Mouse (Mus musculus): ENCODE measurements around the gene Nfkb1. TPM values are rescaled to one million over a fixed set of nuclear protein-coding genes. Genes with fewer than 3 reads are reported as not detected.

Gene Nfkb1
- total RNA-seq, 2 experiments from 2014 or later: 23.0 to 23.2 TPM

DNA sequence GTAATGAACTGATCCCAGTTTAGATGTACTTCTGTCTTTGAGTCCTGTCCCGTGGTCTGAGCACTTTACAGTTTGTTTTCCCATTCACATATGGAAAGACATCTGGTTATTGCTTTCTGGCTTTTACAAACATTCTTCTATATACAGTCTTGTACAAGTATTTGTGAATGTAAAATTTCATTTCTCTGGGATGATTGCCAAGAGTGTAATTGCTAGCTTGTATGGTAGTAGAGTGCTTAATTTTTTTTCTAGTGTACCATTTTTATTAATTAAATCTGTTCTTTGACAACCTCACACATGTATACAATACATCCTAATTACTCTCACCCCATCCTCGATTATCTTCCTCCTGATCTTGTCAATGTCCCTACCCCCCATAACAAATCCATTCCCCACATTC is 12.0 kb upstream of the Nfkb1 start:
- no peak for DNase-seq (ENCODE audit: low spot score in 2 of 2)

DNA sequence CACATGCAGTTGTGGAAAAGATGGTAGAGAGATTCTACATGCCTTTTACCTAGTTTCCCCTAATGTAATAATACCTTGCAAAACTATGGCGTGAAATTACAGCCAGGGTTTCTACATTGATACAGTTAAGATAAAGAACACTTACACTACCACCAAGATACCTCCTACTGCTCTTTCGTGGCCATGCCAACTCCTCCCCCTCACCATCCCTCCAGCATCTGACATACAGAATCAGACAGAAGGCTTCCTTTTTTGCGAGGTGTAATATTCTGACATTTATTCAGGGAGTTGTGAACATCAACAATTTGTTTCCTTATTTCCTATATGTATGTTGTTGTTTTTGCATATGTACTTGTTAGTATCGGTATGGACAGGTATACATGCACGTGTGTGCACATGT is 11.3 kb upstream of the Nfkb1 start:
- DNase-seq (ENCODE audit: low spot score in 2 of 2): peak in 1 of 2 experiments; percentile 62

DNA sequence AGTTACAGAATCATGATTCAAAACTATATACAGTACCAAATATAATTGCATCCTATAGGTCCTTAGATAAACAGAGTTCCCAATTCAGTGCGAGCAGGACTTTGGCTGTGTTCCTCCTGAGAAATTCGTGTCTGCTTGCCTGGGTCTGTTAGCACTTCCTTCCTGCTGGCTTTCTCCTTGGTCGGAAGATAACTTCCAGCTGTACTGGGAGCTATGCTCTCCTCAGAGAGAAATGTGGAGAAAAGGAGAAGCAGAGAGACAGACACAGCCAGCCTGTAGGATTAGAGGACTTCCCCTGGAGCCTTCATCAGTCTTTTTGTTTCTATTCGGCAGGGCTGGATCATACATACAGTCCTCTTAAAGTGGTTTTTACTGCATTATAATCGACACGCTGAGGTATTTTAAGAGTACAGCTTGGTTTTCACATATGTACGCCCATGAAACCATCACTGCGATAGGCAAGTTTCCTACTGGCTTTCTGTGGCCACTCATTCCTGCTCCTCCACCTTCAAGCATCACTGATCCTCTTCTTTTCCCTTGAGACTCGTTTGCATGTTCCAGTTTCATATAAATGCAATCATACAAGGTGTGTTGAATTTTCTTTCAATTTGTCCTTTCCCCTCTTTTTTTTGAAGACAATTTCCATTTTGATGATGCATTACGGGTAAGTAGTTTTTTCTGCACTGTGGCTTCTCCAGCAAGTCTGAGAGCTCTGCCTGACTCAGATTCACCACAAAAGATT is 8.3 kb upstream of the Nfkb1 start:
- no peak for DNase-seq (ENCODE audit: low spot score in 2 of 2)

DNA sequence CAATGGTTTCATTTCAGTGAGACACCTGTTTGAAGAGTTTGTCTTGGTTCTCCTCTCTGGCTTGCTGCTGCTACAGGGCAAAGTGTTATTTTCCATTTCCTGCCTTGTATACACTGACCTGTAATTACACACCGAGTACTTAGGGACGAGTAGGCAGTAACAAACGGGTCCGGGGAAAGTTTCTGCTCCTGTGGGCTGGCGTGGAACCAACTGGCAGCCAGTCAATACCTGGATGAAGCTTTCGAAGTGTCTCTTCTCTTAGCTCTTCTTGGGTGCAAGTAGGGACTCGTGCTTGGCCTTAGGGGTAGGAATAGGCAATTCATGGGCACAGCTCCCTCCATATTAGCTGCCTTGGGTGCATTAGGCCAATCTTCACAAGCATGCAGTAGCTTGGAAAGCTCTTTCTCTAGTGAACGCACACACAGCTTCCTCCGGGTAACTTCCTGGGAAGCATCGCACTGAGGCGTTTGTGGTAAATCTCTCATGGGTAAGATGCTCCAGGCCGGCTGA is 7.2 kb upstream of the Nfkb1 start:
- no peak for DNase-seq (ENCODE audit: low spot score in 2 of 2)

DNA sequence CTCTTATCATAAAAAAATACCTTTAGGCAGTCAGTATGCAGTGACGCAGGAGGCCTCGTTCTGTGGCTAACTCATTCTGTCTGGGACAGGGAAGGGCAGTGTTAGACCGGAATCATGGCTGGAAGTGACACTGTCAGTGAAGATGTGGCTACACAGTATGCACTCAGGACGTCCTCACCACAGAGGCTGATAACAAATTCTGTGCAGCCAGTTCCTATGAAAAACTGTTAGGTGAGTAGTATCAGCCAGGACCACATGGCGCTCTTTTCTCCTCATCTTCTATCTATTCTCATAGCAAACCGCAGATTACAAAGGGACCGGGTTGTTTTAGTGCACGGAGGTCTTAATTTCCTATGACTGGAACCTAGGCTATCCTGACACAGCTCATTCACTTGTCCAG is 4.9 kb upstream of the Nfkb1 start:
- no peak for DNase-seq (ENCODE audit: low spot score in 2 of 2)

DNA sequence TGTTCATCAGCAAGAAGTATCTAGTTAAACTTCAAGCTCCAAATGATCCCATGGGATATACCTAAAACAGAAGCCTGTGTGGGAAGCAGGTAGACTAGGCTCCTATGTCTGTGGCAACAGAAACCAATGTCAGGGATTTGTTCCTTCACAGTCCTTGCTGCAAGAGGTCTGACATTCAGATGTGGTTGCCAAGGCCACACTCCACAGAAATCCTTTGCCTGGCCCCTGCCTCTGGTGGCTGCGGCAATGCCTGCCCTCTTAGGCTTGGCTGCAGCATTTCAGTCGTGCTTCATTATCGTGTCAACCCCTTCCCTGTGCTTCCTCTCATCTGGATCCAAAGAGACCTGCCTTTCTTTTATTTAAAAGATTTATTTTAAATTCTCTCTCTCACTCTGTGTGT is 1.7 kb upstream of the Nfkb1 start:
- no peak for DNase-seq (ENCODE audit: low spot score in 2 of 2)

DNA sequence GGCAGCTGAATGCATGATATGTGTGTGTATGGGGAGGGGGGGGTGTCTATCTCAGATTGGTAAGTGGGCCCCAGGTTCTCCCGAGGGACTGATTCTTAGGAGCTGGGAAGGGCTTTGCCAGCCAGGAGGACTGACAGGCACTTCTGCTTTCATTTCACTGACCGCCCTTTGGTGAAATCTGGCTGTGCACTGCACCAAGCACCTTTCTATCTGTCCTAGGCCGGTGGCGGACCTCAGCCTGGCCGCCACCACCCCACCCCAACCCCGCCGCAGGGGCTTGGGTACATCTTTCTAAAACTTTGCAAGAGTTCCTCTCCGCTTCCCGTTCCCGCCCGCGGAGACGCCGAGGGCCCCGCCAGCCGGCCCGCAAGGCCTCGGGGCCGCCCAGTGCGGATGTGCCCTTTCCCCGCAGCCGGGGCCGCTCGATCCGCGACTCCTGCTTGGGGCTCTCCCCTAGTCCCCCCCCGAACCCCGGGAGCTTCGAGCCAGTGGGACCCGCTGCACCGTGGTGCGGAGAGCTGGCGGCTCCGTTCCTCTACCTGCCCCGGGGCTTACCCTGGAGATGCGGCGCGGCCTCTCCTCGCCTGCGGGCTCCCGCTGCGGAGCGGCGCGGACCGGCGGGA is 668 bp downstream of the Nfkb1 start:
- DNase-seq (ENCODE audit: low spot score in 2 of 2): peak in 1 of 2 experiments; percentile 56

DNA sequence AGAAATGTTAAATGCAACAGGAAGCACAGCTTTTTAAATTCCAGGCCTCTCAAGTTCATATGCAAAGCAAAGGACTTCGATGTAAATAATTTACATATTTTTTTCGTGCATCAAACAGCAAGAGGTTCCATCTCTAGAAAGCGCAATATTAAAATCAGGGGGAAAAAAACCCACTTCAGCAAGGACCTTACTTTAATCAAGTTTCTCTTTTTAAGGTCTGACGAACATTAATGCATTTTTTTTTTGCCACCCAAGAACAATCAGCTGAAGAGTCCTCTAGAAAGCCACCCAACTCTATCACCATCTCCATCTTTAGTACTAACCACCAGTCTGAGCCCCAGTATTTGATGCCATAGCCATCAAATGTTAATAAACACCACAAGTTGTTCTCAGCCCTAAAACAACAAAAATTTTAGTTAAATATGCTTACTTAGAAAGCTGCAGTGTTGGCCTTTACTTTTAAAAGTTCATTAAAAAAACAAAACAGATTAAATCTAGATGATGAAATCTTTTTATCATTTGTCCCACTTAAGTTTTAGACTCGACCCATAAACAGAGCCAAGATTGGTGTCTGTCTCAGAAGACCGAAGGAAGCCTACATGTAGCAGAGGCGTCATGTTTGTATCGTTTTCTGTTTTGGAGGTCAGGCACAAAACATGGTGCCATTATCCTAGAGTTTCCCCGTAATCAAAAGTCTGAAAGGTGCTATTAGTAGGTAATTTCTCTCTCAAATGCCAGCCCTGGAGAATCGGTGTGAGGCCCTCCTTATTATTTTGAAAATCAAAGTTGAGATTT is 1.4 kb downstream of the Nfkb1 start:
- no peak for DNase-seq (ENCODE audit: low spot score in 2 of 2)

DNA sequence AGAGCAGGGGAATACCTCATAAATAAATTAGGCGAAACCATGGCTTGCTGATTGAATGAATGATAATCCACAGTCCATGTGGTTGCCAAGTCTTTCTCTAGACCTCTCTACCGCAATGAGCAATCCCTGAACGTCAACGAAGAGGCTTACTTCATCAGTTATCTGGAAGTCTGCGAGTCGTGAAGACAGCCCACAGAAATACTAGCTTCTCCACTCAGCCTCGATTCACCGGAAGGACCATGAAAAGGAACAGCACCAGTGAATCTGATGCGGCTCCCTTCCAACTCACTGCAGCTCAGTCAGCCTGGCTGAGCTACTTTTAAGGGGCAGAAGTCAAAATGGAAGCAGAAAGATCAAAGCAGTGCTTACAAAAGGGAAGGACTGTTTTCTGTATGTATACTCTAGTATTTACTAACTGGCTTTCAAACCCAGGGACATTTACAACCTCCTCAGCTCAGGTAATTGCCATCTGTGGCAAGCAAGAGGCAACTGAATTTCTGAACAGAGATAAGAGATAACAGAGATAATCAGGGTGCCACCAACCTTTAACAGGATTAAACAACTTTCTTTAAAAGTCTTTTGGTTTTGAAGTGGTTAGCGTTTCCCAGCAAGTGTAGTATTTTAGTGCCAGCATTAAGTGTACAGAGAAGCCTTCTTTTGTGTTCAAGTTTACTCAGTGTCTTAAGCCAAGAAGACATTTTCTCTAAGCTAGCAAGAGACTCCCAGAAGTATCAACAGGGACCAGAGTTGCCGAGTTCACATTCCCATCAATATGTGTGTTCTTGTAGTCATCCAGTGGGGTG is 2.2 kb downstream of the Nfkb1 start:
- no peak for DNase-seq (ENCODE audit: low spot score in 2 of 2)

DNA sequence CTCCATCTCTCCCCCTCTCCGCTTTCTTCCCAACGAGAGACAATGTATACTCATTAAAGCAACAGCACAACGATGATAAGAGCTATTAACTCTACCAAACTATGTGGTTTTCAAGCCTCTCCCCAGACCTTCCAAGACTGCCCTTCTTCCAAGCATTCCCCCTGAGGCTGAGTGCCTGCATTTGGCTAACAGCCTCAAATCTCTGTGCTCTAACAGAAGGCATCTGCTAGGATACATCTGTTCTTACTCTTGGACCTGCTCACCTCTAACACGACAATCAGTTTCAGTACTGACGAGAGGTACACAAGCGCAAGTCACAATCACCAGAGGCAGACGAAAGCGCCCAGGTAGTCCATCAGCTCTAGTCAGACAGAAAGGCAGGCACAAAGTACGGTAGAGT is 3.4 kb downstream of the Nfkb1 start:
- DNase-seq (ENCODE audit: low spot score in 2 of 2): no peak

DNA sequence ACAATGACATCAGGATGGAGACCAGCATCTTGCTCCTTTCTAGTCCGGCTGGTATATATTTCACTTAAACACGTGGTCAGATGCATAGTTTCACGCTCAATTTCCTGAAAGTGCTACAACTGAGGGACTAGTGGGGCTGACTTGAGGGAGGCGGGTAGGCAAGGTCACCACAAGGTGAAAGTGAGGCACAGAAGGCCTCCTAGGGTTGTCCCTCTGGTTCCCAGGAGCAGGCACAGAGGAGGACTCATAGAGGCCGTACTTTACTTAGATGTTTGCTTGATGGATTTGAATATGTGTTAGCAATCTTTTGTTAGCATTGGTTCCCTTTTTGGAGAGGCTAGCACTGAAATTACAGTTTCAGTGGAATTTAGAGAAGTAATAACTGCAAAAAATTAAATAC is 4.9 kb downstream of the Nfkb1 start:
- no peak for DNase-seq (ENCODE audit: low spot score in 2 of 2)

DNA sequence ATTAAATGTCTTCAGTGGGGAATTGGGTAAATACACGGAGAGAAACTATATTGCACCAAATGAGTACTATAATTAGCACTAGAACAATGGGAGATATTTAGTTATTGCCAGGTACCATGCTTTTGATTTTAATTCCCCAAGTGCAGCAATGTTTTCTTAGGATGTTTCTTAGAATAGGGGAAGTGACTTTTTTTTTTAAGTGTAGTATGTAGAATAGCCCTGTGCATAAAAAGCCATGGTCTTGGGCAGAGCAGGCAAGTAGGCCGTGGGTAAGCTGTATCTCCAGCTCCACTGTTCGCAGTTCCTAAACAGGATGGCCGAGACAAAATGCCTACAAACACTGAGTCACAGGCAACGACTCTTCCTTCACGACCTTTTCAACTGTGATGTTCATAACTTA is 8.1 kb downstream of the Nfkb1 start:
- DNase-seq (ENCODE audit: low spot score in 2 of 2): no peak

DNA sequence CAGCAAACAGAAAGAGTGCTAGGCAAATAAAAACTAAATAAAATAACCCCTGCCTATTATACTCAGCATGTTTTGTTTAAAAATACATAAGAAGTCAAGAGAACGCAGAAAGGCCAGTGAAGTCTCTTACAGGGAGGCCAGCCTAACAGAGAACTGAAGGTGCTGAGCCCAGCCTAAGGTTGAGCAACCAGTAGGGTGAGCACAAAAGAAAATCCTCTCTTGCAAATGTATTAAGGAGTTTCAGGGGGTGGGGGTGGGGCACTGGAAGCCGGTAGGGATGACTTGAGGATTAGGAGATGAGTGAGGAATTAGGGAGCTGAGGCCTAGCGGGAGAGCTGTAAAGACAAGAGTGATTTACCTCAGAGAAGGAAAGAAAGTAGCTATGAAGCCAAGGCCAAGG is 9.1 kb downstream of the Nfkb1 start:
- no peak for DNase-seq (ENCODE audit: low spot score in 2 of 2)

DNA sequence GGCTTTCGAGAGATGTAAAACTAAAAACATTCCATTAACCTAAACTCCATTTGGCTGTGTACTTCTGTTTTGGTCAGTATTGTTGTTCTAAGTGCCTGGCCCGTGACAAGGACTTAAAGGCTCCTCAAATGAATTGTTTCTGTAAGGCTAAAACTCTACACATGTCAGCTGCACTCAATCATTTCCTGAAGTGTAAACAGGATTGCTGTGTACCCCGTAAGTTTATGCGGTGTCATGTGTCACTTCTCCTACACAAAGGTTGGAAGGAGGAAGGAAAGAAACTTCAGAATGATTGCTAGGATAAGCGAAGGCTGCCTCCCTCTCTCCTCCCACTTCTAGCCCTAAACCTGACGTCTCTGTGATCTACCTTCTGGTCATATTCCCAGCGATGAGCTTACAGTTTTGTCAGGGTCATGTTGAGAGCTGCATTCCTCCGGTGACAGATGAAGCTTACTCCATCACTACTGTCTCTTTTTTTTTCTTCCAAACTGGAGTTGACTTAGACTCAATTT is 10.0 kb downstream of the Nfkb1 start:
- no peak for DNase-seq (ENCODE audit: low spot score in 2 of 2)

DNA sequence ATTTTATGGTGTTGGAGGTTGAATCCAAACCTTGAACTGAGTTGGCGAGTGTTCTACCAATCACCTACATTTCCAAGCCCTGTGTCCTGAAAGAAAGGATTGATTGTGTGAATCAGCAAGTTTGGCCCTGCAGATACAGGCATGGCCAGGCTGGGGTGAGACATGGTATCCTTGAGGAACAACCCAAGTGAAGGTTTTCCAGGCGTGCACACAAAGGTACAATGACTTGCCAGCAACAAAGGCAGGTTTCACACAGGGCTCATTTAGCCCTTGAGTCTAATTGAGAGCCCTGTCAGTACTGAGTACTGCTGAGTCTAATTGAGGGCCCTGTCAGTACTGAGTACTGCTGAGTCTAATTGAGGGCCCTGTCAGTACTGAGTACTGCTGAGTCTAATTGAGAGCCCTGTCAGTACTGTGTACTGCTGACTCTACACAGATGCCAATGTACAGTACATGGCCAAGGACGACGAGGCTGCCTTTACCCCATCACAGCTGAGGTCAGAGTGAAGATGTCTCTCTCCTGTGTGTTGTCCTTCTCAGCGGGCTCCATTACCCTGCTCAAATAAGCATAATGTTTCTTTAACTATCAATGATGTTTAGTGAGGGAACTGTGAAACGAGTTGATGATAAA is 11.0 kb downstream of the Nfkb1 start:
- DNase-seq (ENCODE audit: low spot score in 2 of 2): no peak

DNA sequence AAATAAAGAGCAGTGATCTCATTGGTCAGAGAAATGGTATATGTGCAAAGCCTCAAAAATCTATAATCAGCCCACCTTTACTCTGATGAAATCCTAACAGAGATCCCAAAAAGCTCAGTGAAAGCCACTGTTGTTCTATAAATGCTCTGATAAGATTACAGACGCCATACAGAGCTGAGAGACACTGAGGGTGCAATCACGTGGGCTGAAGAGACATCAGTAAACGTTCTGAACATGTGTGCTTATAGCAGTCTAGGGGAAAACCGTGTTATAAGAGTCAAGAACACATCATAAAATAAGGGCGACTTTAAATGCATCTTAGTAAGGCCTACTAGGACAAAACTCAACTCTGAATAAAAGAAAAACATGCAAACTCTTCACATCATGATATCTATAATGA is 14.3 kb downstream of the Nfkb1 start:
- DNase-seq (ENCODE audit: low spot score in 2 of 2): no peak

DNA sequence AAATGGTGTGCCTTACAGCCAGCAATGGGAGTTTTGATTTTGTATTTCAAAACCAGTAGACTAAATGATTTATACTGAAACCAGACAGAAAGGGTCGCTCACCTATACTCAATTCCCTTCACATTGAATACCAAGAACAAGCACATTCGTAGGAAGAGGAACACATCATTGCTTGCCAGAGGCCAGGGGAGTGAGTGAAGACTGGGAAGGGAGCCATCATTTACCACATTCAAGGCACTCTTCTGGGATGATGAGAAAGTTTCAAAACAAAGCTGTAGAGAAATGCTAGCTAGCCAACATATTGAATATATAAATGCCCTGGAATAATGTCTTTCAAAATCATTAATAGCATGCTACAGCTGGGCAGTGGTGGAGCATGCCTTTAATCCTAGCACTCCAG is 15.0 kb downstream of the Nfkb1 start:
- DNase-seq (ENCODE audit: low spot score in 2 of 2): no peak

DNA sequence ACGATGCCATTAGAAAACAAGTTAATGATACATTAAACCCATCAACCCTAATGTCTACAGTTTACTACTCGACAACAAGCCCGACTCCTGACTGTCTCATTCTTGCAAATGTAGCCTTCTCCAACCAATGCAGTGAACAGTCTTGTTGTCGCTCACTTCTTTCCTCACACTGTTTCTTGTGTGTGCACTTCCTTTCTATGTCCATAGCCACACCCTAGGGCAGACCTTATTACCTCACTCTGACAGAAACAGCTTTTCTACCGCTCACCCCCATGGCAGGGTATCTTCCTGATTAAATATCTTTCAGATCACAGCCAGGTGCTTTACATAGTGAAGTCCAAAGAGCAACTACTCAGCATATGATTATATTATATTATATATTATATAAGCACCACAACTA is 15.9 kb downstream of the Nfkb1 start:
- no peak for DNase-seq (ENCODE audit: low spot score in 2 of 2)

DNA sequence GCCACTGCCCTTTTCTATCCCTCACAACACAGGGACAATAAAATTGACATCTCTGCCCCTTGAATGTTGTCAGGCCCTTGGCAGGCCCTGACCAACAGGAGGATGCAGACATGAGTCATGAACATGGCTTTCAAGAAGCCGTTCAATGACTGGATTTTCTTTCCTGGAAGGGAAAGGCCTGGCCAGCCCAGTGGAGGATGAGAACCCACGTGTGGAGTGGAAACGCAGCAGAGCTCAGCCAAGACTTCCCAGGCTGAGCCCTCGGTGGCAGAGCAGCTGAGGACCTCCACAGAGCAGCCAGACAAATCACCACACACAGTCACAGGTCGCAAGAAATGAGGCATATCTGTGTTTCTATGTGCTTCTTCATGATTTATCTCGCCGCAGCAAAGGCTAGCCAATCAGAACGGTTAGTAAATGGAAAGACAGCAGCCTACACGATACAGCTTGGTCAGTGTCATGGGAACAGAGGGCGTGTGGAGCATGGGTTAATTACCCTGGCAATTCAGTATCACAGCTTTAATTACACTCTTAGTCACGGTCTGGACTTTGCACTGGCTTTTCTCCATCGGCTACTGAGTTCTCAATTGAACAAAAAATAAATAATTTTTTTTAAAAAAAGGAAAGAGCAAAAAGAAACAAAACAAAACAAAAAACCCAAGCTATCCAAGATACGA is 16.5 kb downstream of the Nfkb1 start:
- DNase-seq (ENCODE audit: low spot score in 2 of 2): no peak

DNA sequence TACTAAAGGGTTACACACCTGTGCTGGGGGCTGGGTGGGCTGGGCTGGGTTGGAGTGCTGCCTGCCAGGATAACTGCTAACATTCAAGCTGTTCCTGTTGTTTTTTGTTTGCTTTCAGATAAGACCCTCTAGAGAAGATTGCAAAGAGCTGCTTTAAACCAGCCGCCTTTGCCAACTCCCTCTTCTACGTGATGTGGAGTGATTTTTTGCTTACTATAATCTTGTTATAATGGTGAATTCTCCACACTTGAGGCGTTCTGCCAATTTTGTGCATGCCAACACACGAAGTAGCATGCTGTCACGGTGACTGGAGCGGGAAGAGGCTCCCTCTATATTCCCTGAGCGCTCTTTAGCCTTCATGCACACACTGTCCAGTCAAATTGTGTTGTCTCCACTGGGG is 17.7 kb downstream of the Nfkb1 start:
- DNase-seq (ENCODE audit: low spot score in 2 of 2): peak in 1 of 2 experiments; percentile 34
